Mouse (Mus musculus) CH12.LX (cell line): Measurements from ENCODE around the gene Macrod2.

Source experiments
- ETS1 ChIP-seq: conservative IDR thresholded peaks from 2 replicates; pipeline ENCODE4 v1.6.1; 2012; ENCODE audit warnings: low read depth, mild to moderate bottlenecking, inconsistent platforms, low read length, improper control_type of control experiment, moderate library complexity
- MYC ChIP-seq: IDR thresholded peaks from 2 replicates; pipeline ENCODE4 v1.6.1; 2011; ENCODE audit warnings: low read depth, mild to moderate bottlenecking, improper control_type of control experiment, low read length

DNA sequence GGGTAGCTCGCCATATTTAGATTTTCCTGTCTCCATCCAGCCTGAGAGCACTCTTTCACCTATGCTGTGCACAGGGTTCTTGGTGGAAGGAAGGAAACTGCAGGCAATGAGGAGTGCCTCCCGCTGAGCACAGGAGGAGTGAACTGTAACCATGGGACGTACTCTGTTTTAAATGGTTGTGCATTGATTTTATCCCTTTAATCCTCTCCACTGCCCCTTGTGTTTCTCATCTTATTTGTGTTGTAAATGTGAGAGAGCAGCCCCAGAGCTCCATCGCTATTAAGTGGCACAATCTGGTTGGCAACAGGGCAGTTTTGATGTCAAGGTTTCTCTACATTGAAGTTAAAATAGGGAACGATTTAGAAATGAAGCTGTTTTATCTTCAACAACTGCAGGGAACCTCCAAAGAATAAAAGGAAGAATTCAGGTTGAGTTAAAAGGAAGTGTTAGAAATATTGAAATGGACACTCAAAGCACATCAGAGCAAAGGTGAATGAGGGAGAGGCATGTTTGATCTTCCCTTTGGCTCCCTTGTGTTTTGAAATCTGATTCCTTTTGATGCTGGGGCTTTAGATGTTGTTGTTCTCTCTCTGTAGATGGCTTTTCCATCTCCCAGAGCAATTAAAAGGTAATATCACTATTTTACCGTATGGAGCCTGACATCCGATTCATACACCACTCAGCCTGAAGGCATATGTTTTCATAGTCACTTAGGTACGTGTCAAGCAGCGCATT is 1467.6 kb downstream of the Macrod2 start:
- TF ChIP-seq MYC (no peak), ETS1 (no peak)
